Mouse (Mus musculus): ENCODE measurements at regions not wholly inside any gene's neighbourhood (a gene's known extent, or its start where the extent isn't known, plus 50 kb on each side); places are given as distances from the start of the nearest gene placed in this dataset.

DNA sequence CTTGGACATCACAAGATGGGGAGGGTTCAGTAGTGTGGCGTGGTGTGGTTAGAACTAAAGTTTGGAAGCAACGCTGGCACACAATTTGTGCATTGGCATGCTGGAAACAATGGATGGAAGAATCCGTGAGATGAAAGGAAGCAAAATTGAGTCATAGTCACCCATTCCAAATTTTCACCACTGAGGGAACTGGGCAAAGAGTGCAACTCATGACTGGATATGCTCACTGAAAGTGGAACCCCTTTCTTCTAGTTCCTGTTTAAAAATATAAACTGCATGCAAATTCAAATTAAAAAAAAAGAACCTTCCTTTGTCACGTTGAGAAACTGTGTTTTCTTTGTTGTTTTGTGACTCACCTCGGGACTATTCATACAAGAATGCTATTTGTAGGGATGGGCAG is 269.5 kb upstream of the Kcnj16 start:
- TF ChIP-seq POLR2A (IDR thresholded peaks at IDR 0.05; ENCODE audit: insufficient read depth, low read depth, low read length) (no peak), CTCF (IDR thresholded peaks at IDR 0.05) (no peak)
